Mouse (Mus musculus) brain, embryonic 14.5 days (tissue): ENCODE measurements around the gene Scpep1.

Experiments
- CTCF ChIP-seq: fragments of 200-500 bp; IDR thresholded peaks from 2 replicates; pipeline ENCODE4 v1.5.1; 2012; ENCODE audit warnings: inconsistent platforms, mild to moderate bottlenecking, moderate library complexity, borderline replicate concordance; ENCODE audit not compliant: insufficient read depth, insufficient read length; ENCODE audit errors: extremely low read depth
- POLR2A ChIP-seq: fragments of 200-500 bp; IDR thresholded peaks from 2 replicates; pipeline ENCODE4 v1.6.1; 2012; ENCODE audit warnings: mild to moderate bottlenecking, inconsistent platforms, borderline replicate concordance; ENCODE audit not compliant: poor library complexity, insufficient read depth, insufficient read length, severe bottlenecking; ENCODE audit errors: extremely low read depth

DNA sequence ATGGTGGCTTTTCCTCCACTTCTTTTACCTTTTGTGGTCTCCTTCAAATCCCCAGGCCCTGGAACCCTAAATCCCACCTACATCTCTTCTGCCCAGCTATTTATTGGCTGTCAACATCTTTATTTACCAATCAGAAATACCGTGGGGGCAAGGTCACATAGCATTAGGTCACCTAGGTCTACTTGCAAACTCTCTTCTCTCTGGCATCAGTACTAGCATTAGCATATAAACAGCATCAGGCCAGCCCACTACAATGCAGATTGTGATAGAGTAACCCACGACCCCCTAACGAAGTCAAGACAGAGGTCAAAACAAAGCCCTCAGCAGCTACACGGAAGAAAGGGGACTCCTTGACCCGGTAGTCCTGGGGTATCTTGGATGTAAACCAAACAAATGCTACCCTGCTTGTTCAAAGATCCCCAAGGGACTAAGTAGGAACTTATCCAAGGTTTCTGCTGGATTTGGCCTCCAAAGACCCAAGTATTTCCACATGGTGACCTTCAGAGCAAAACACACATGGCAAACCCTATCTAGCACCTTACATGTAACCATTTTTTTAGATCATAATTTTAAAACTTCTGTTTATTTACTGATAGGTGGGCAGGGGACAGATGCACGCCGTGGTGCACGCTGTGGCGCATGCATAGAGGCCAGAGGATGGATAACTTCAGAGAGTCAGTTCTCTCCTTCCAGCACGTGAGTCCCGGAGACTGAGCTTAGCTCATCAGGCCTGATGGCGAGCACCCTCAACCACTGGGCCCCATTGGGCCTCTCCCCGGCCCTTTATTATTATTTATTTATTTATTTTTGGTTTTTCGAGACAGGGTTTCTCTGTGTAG, 23.4 kb downstream of the Scpep1 start:
- TF ChIP-seq POLR2A (no peak), CTCF (no peak)
